Mouse (Mus musculus): ENCODE data around the gene Clptm1. TPM values are rescaled to one million over a fixed set of nuclear protein-coding genes. Genes with fewer than 3 reads are reported as not detected.

The Clptm1 gene
- polyA plus RNA-seq, 1 experiment, result 95.7 TPM

DNA sequence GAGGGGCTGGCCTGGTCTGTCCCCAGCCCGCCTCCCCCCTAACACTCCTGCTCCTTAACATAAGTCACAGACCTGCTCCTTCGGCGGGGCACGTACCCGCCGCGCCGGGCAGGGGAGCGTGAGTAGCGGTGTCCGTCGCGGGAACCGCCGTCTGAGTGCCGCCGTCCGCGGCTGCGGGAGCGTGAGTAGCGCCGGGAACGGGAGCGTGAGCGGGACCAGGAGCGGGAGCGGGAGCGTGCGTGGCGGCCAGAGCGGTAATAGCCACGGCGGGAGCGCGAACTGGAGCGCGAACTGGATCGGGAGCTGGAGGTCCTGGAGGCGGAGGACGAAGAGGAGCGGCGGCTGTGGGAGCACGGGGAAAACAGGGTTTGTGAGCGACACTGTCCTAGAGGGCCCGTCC is 78.6 kb downstream of the Clptm1 start:
- Histone ChIP-seq H3K36me3 (ENCODE audit: control insufficient read depth, insufficient read depth) (peaks cover 25% of the 10 kb centered on the region), H3K27me3 (ENCODE audit: control insufficient read depth, insufficient read depth, insufficient read length) (no peaks in the 10 kb centered on the region), H3ac (ENCODE audit: control insufficient read depth, insufficient read length, low read depth) (no peak overlapping the region), H3K79me2 (ENCODE audit: control insufficient read depth, insufficient read depth) (no peaks in the 10 kb centered on the region), H3K4me3 (ENCODE audit: insufficient read depth, poor library complexity, severe bottlenecking) (no peak overlapping the region), H3K79me3 (ENCODE audit: low read depth) (no peaks in the 10 kb centered on the region)
- TF ChIP-seq CEBPB (IDR thresholded peaks at IDR 0.05; ENCODE audit: low read depth) (no peak), MYOD1 (IDR thresholded peaks at IDR 0.05; ENCODE audit: control insufficient read depth, insufficient read length, low read depth) (no peak), CTCF (IDR thresholded peaks at IDR 0.05; ENCODE audit: control insufficient read depth, insufficient read depth, insufficient read length) (no peak), MYOG (IDR thresholded peaks at IDR 0.05; ENCODE audit: control insufficient read depth, extremely low read depth, insufficient read length) (no peak), USF1 (IDR thresholded peaks at IDR 0.05; ENCODE audit: low read depth) (no peak), FOSL1 (IDR thresholded peaks at IDR 0.05; ENCODE audit: insufficient read depth, low read length, poor library complexity, severe bottlenecking) (no peak), MAX (IDR thresholded peaks at IDR 0.05) (no peak)

Other genes with a start within 250 kb of the Clptm1 start
- 12.9 TPM for gene Mark4, start 206.2 kb downstream of the Clptm1 start, polyA plus RNA-seq (2012; fragmentation: generic; extraction: Trizol)
- gene Exoc3l2, start 201.7 kb downstream of the Clptm1 start, polyA plus RNA-seq (2012; fragmentation: generic; extraction: Trizol), result 0.01 TPM
- gene Bloc1s3, start 156.7 kb downstream of the Clptm1 start, polyA plus RNA-seq (2012; fragmentation: generic; extraction: Trizol), result 4.8 TPM
- gene Trappc6a, start 156.6 kb downstream of the Clptm1 start, polyA plus RNA-seq (2012; fragmentation: generic; extraction: Trizol), result 23.2 TPM
- gene Nkpd1, start 147.2 kb downstream of the Clptm1 start, polyA plus RNA-seq (2012; fragmentation: generic; extraction: Trizol), result 0.11 TPM
- 32.6 TPM for gene Ppp1r37, start 102.0 kb downstream of the Clptm1 start, polyA plus RNA-seq (2012; fragmentation: generic; extraction: Trizol)
- 1.9 TPM for gene Zfp296, start 87.7 kb downstream of the Clptm1 start, polyA plus RNA-seq (2012; fragmentation: generic; extraction: Trizol)
- gene Gemin7, start 87.4 kb downstream of the Clptm1 start, polyA plus RNA-seq (2012; fragmentation: generic; extraction: Trizol), result 136 TPM
- gene Clasrp, start 60.5 kb downstream of the Clptm1 start, polyA plus RNA-seq (2012; fragmentation: generic; extraction: Trizol), result 19.0 TPM
- gene Relb, start 35.6 kb downstream of the Clptm1 start, polyA plus RNA-seq (2012; fragmentation: generic; extraction: Trizol), result 11.1 TPM
- gene Apoc2, start 12.9 kb upstream of the Clptm1 start, polyA plus RNA-seq (2012; fragmentation: generic; extraction: Trizol), result not detected
- not detected for gene Gm44805, start 16.4 kb upstream of the Clptm1 start, polyA plus RNA-seq (2012; fragmentation: generic; extraction: Trizol)
- not detected for gene Apoc4, start 16.4 kb upstream of the Clptm1 start, polyA plus RNA-seq (2012; fragmentation: generic; extraction: Trizol)
- gene Apoc1, start 27.6 kb upstream of the Clptm1 start, polyA plus RNA-seq (2012; fragmentation: generic; extraction: Trizol), result not detected
- gene Apoe, start 34.2 kb upstream of the Clptm1 start, polyA plus RNA-seq (2012; fragmentation: generic; extraction: Trizol), result 2.0 TPM
- 218 TPM for gene Tomm40, start 50.4 kb upstream of the Clptm1 start, polyA plus RNA-seq (2012; fragmentation: generic; extraction: Trizol)
- 26.7 TPM for gene Nectin2, start 85.5 kb upstream of the Clptm1 start, polyA plus RNA-seq (2012; fragmentation: generic; extraction: Trizol)
- 1.7 TPM for gene Bcam, start 106.0 kb upstream of the Clptm1 start, polyA plus RNA-seq (2012; fragmentation: generic; extraction: Trizol)
- gene Cblc, start 131.8 kb upstream of the Clptm1 start, polyA plus RNA-seq (2012; fragmentation: generic; extraction: Trizol), result not detected
- gene Bcl3, start 157.7 kb upstream of the Clptm1 start, polyA plus RNA-seq (2012; fragmentation: generic; extraction: Trizol), result 7.8 TPM
- gene Gm19345, start 187.0 kb upstream of the Clptm1 start, polyA plus RNA-seq (2012; fragmentation: generic; extraction: Trizol), result not detected
- gene Ceacam16, start 196.3 kb upstream of the Clptm1 start, polyA plus RNA-seq (2012; fragmentation: generic; extraction: Trizol), result not detected
- not detected for gene Ceacam19, start 222.9 kb upstream of the Clptm1 start, polyA plus RNA-seq (2012; fragmentation: generic; extraction: Trizol)

Measured in C2C12 (cell line).